Mouse (Mus musculus): ENCODE measurements at regions not wholly inside any gene's neighbourhood (a gene's known extent, or its start where the extent isn't known, plus 50 kb on each side); places are given as distances from the start of the nearest gene placed in this dataset.
"Not testable (repeated sequence)": the region's sequence is repeated elsewhere in the genome, so short reads cannot be mapped to it uniquely, and the experiment has no call there.

GRCm38 (mm10) chr12:109749256-109749655, 149.1 kb upstream of the Rtl1 start:
- DNase-seq (ENCODE audit: low spot score in 2 of 2) = no peak

- peak; percentile 32 to 55 for DNase-seq (ENCODE audit: low spot score in 2 of 2)
Measured at GRCm38 (mm10) chr12:109749711-109750243, 149.6 kb upstream of the Rtl1 start.

- DNase-seq (ENCODE audit: low spot score in 2 of 2) = no peak
Measured at GRCm38 (mm10) chr12:109754986-109755385, 154.9 kb upstream of the Rtl1 start.

DNA sequence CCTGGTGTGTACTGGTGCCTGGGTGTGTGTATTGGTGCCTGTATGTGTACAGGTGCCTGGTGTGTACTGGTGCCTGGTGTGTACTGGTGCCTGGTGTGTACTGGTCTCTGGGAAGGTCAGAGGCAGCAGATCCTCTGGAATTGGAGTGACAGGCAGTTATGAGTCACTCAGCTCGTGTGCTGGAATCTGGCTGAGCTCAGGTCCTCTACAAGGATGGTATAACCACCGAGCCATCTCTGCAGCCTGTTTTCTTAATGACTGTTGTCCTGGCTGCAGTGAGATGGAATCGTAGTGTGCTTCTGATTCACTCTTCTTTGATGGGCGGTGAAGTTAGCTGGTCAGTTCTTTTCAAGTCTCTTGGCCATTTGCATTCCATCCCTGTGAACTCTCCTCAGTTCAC, 164.2 kb upstream of the Rtl1 start:
- no peak for DNase-seq (ENCODE audit: low spot score in 2 of 2)

- DNase-seq (ENCODE audit: low spot score in 2 of 2) = not testable (repeated sequence)
Measured at GRCm38 (mm10) chr12:109766602-109767001, 166.5 kb upstream of the Rtl1 start.

- no peak for DNase-seq (ENCODE audit: low spot score in 2 of 2)
Measured at GRCm38 (mm10) chr12:109772543-109772942, 172.4 kb upstream of the Rtl1 start.

DNA sequence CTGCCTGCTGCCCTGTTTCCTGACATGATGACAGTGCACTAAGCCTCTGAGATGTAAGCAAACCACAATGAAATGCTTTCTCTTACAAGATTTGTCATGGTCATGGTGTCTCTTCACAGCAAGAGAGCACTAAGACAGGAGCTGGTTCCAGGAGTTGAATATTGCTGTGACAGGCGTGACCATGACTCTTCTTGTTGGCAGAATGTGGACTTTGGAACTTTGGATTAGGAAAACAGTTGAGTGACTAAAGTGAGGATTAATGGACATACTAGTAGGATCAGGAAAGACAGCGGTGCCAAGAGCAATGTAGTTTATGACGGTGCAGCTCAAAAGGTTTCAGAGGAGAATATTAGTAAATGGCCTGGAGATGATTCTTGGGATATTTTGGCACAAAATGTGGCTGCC, 173.8 kb upstream of the Rtl1 start:
- no peak for DNase-seq (ENCODE audit: low spot score in 2 of 2)

DNA sequence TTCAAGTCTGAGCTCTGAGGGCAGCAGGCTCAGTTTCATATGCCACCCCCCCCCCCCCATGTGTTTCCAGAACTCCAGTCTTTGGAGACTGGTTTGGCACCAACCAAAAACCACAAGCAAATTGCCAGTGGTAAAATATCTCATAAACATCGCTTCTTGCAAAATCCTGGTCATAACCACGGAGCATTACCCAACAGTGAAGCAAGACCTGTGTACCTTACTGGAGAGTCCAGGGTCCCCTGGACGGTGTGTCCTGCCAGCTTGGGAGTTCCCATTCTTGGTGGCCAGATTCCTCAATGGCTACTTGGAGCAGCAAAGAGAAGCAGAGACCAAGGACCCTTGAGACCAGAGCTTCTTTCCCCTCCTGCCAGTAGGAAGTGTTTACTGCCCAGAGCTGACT, 198.7 kb upstream of the Rtl1 start:
- no peak for DNase-seq (ENCODE audit: low spot score in 2 of 2)

- no peak for DNase-seq (ENCODE audit: low spot score in 2 of 2)
Measured at GRCm38 (mm10) chr12:109799395-109799794, 199.3 kb upstream of the Rtl1 start.

- DNase-seq (ENCODE audit: low spot score in 2 of 2) = no peak
Measured at GRCm38 (mm10) chr12:109827241-109827915, 227.2 kb upstream of the Rtl1 start.

DNA sequence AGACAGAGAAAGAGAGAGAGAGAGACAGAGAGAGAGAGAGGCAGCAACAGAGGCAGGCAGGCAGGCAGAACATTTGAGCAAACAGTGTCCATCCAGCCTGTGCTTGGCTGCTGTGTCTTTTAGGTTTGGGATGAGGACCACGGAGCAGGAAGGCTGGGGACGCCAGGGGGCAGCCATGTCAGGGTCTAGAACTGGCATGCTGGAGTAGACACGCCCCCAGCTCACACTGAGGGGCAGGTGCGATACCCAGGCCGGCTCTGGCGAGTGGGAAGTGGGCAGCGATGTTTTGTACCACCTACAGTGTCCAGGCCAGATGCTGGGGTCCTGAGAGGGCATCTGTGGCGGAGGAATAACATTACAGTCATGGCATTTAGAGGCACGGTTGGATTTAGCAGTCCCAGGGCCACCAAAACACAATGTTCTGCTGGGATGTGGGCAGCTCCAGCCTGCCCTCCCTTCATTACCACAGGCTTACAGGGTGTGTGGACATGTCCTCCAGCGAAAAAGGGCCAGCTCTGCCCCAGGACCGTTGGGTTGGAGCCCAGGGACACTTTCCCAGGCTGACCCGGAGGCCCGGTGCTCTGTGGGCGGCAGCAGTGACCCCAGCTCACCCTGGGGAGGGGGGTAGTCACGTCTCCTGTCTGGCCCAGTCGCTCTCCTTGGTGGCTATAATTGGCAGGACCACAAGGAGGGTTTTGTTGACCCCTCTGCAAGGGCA, 230.3 kb upstream of the Rtl1 start:
- no peak for DNase-seq (ENCODE audit: low spot score in 2 of 2)

DNA sequence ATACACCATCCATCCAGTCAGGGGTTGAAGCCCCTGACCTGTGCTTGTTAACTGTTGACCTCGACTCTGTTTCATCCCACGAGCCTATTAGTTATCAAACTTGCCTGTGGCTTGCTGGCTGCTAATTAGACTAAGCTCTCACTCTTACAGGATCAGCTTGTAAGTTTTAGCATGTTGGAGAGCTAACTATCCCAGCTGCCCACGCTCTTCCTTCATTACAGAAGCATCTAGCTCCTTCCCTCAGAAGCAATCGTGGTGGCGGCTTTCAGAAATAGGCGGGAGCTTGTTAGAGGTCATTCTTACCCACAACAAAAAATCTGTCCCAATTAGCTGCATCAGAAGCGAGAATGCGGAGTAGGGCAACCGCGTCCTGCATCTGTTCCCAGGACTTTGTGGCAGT, 232.8 kb upstream of the Rtl1 start:
- no peak for DNase-seq (ENCODE audit: low spot score in 2 of 2)

DNA sequence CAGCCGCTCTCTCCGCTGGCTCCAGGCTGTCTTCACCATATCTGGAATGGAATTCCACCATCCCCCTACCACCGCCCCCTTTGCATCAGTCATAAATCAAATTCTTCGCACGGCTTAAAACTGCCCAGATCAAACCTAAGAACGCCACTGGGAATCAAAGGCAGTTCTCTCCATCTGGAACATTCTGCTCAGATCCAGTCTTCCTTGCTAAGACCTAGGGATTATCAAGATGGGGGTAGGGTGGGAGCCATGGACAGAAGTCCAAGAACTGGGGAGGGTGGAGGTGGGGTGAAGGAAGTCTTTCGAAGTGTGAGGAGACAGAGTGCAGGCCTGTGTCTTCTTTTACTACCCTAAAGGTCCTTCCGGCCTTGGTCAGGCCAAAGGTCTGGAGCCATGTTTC, 236.4 kb upstream of the Rtl1 start:
- DNase-seq (ENCODE audit: low spot score in 2 of 2) = no peak

DNA sequence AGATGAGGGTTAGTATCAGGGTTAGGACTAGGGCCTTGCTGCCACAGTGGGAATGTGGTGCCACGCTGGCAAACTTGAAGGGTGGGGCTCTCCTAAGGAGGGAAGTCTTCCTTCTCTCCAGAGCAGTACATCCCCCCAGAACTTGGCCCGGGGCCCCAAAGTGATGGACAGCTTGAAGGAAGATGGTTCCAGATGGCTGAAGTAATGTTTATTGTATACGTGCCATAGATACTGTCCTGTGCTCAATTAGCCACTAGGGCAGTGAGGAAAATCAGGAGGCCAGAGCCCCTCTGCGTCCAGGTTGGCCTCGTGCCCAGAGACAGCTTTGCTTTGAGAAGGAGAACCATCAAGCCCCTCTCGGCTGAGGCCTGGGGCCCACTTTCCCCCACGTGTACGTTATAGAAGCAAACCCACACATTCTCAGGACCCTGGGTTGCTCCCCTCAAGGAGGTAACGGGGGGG, 239.0 kb upstream of the Rtl1 start:
- DNase-seq (ENCODE audit: low spot score in 2 of 2) = no peak

- no peak for DNase-seq (ENCODE audit: low spot score in 2 of 2)
Measured at GRCm38 (mm10) chr12:109839946-109840524, 239.9 kb upstream of the Rtl1 start.

DNA sequence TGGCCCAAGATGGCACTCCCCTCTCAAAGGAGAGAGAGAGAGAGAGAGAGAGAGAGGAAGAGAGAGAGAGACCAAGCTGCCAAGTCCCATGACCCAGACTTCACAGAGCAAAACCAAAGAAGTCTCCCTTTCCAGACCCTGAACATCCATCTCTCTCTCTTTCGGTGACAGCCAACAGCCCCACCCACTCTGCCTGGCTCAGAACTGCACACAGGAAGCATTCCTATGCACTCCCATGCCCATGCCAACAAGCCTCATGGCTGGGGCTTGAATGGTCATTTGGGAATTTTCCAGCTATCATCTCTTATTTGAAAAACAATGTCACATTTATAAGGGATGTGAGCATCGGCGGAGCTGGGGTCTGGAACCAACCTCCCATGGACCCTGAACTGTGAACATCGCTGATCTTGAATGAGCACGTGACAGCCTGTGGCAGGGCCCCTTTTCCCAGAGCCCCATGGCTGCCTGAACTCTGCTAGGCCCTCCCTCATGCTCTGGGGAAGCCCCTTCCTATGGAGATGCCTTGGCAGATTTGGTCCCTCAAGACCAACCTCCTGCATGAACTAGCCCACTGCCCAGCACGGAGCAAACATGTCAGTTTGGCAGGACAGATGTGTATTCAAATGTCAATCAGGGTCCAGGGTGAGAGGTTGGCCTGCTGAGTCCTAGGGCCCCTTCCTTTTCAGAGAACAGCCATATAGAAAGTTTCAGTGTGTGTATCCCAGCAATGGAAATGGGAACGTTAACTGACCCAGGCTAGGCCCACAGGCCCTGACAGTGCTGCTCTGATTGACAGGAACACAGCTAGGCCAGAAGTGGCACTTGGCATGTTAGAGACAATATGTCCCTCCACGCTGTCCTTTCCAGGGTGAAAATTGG, 244.8 kb upstream of the Rtl1 start:
- no peak for DNase-seq (ENCODE audit: low spot score in 2 of 2)

DNA sequence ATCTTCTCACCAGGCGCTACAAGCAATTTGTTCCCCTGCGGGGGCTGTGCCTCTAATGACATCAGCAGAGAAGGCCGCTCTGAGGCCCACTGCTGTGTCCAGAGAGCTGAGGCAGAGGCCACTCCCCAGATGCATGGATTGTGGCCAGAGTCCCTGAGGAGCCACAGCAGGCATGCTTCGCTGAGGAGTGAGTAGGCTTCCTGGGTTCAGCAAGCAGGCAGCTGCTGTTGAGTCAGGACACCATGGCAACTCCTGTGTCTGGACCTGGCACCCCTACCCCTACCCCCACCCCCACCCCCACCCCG, 245.4 kb upstream of the Rtl1 start:
- no peak for DNase-seq (ENCODE audit: low spot score in 2 of 2)

DNA sequence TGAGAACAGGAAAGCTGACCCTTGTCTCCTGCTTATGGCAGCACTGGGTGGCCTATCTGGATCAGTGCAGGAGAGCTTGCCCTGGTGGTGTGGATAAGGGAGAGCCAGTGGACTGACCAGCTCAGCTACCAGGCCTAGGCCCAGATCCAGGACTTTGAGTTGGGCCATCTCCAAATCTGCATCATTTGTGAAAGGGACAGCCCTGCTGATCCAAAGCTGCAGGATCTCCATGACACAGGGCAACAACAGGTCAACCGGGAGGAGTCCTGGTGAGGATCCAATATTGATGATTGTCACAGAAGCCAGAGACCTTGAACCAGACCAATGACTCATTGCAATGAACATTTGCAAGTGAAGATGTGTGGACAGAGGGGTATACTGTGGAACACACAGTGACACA, 256.2 kb upstream of the Rtl1 start:
- DNase-seq (ENCODE audit: low spot score in 2 of 2) = peak in 1 of 2 experiments; percentile 17

- no peak for DNase-seq (ENCODE audit: low spot score in 2 of 2)
Measured at GRCm38 (mm10) chr12:109857705-109858104, 257.6 kb upstream of the Rtl1 start.

GRCm38 (mm10) chr12:109864826-109865225, 264.7 kb upstream of the Rtl1 start:
- no peak for DNase-seq (ENCODE audit: low spot score in 2 of 2)

DNA sequence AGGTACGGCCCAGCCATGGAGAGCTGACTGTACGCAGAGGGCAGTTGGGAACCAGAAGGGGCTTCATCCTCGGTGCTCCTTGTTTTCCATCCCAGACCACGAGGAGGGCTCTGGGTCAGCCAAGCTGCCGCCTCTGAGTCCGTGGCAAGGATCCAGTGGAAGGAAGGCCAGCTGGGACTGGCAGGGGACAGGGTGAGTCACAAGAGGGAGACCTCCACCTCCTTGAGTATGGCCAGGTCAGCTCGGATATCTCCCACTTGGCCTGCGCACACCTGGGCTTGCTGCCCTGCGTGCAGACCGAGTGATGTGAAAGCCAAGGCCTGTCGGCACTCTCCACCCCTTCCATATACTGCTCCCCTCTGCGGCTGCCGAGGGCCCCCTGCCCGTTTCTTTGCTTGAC, 270.9 kb upstream of the Rtl1 start:
- no peak for DNase-seq (ENCODE audit: low spot score in 2 of 2)
